Mouse (Mus musculus) forebrain, embryonic 12.5 days (tissue): ENCODE measurements around the gene Ccdc114. TPM values are rescaled to one million over a fixed set of nuclear protein-coding genes. Genes with fewer than 3 reads are reported as not detected.
"Not testable (repeated sequence)": the region's sequence is repeated elsewhere in the genome, so short reads cannot be mapped to it uniquely, and the experiment has no call there.

Experiments
- ATAC-seq: fragments of 200-750 bp; cut with Nextera tagmentation; 2 replicates; pipeline ENCODE4 v1.8.0; 2017; ENCODE audit warnings: moderate TSS enrichment; ENCODE audit not compliant: low FRiP score
- H3K27ac ChIP-seq: fragments of 300-500 bp; sonication (generic); 2 replicates; pipeline ENCODE4 v1.5.1; 2016; ENCODE audit warnings: mild to moderate bottlenecking
- H3K27me3 ChIP-seq: fragments of 300-500 bp; sonication (generic); 2 replicates; pipeline ENCODE4 v1.6.1; 2016; ENCODE audit warnings: mild to moderate bottlenecking
- H3K36me3 ChIP-seq: fragments of 300-500 bp; sonication (generic); replicated peaks from 2 replicates; pipeline ENCODE4 v1.6.1; 2016; ENCODE audit warnings: mild to moderate bottlenecking
- H3K4me1 ChIP-seq: fragments of 300-500 bp; sonication (generic); 2 replicates; pipeline ENCODE4 v1.6.1; 2016
- H3K4me2 ChIP-seq: fragments of 300-500 bp; sonication (generic); 2 replicates; pipeline ENCODE4 v1.6.1; 2016; ENCODE audit warnings: mild to moderate bottlenecking, moderate library complexity
- H3K4me3 ChIP-seq: fragments of 300-500 bp; sonication (generic); replicated peaks from 2 replicates; pipeline ENCODE4 v1.5.1; 2016; ENCODE audit warnings: mild to moderate bottlenecking
- H3K9ac ChIP-seq: fragments of 300-500 bp; sonication (generic); 2 replicates; pipeline ENCODE4 v1.6.1; 2016; ENCODE audit warnings: mild to moderate bottlenecking
- H3K9me3 ChIP-seq: fragments of 300-500 bp; sonication (generic); 2 replicates; pipeline ENCODE4 v1.6.1; 2016
- WGBS: fragments of 180-500 bp; shearing (Covaris S2); methylation state at CpG from one replicate; pipeline ENCODE4 v1.1.7; 2016; 5-methylcytosine and 5-hydroxymethylcytosine counted together
- polyA plus RNA-seq: library from polyadenylated mRNA; unstranded; fragments of >200 nt; fragmentation: Nextera tagmentation; extraction: Ambion mirVana; gene quantifications from 2 replicates; pipeline ENCODE4 v1.2.1, GENCODE M21; 2016

Ccdc114 gene
- polyA plus RNA-seq, 1 experiment from 2014 or later: 4.7 TPM

- ATAC-seq: no peak
- H3K27ac ChIP-seq: no peak overlapping the region
- peaks cover 14% of the 10 kb centered on the region; the same call in 1 of the 2 replicates for H3K27me3 ChIP-seq
- 59% methylated on average over 9 of the region's 9 CpGs for WGBS
- H3K4me3 ChIP-seq: peak overlapping the region; percentile 7; the same call in 1 of the 2 replicates
- H3K4me2 ChIP-seq: 0 out of 2 replicates have a peak overlapping the region, but pooled peaks have one; percentile 4
- no peaks in the 10 kb centered on the region for H3K36me3 ChIP-seq
- peaks cover 34% of the 10 kb centered on the region for H3K4me1 ChIP-seq
- no peaks in the 10 kb centered on the region for H3K9me3 ChIP-seq
- H3K9ac ChIP-seq: no peak overlapping the region
Observed at GRCm38 (mm10) chr7:45920583-45921241, 3.2 kb upstream of the Ccdc114 start.

GRCm38 (mm10) chr7:45921242-45921621 is 2.6 kb upstream of the Ccdc114 start, which contains the start of gene Emp3:
Gene Emp3 (minus strand): TSS chr7:45921404.
- 0 out of 2 replicates have a peak within 1 kb of the TSS, but pooled peaks have one; percentile 4 for H3K4me2 ChIP-seq
- H3K36me3 ChIP-seq: no peaks in the 10 kb centered on the region
- H3K27ac ChIP-seq: peak within 1 kb of the TSS; percentile 78; the same call in 1 of the 2 replicates
- H3K9ac ChIP-seq: no peak within 1 kb of the TSS
- H3K4me3 ChIP-seq: peak within 1 kb of the TSS; percentile 7; the same call in 1 of the 2 replicates
- H3K27me3 ChIP-seq: peaks cover 16% of the 10 kb centered on the region; the same call in 1 of the 2 replicates
- no peaks in the 10 kb centered on the region for H3K9me3 ChIP-seq
- WGBS: 54% methylated on average over 9 of the region's 9 CpGs
- no peak for ATAC-seq
- H3K4me1 ChIP-seq: peaks cover 29% of the 10 kb centered on the region

- Histone ChIP-seq H3K4me2 (peak overlapping the region; percentile 58), H3K9ac (no peak overlapping the region), H3K4me1 (peaks cover 20% of the 10 kb centered on the region), H3K36me3 (no peaks in the 10 kb centered on the region), H3K4me3 (no peak overlapping the region), H3K27me3 (peaks cover 18% of the 10 kb centered on the region), H3K9me3 (no peaks in the 10 kb centered on the region), H3K27ac (peak overlapping the region; percentile 78; the same call in 1 of the 2 replicates)
- no peak for ATAC-seq
- 88% methylated on average over 12 of the region's 12 CpGs for WGBS
Observed at GRCm38 (mm10) chr7:45921950-45922600, 1.8 kb upstream of the Ccdc114 start.

- H3K9ac ChIP-seq: 0 out of 2 replicates have a peak overlapping the region, but pooled peaks have one; percentile 9
- H3K36me3 ChIP-seq: no peaks in the 10 kb centered on the region
- H3K4me3 ChIP-seq: peak overlapping the region; percentile 41
- H3K9me3 ChIP-seq: no peaks in the 10 kb centered on the region
- H3K27me3 ChIP-seq: peaks cover 25% of the 10 kb centered on the region
- peak; percentile 92 for ATAC-seq
- peak overlapping the region; percentile 78 for H3K27ac ChIP-seq
- H3K4me1 ChIP-seq: peaks cover 11% of the 10 kb centered on the region
- peak overlapping the region; percentile 58 for H3K4me2 ChIP-seq
- 2% methylated on average over 37 of the region's 37 CpGs for WGBS
Observed at GRCm38 (mm10) chr7:45922928-45923761, 727 bp upstream of the Ccdc114 start.

- 14% methylated on average over 14 of the region's 14 CpGs for WGBS
- H3K9ac ChIP-seq: no peak overlapping the region
- peak overlapping the region; percentile 58 for H3K4me2 ChIP-seq
- H3K27me3 ChIP-seq: peaks cover 33% of the 10 kb centered on the region
- ATAC-seq: no peak
- H3K9me3 ChIP-seq: no peaks in the 10 kb centered on the region
- no peaks in the 10 kb centered on the region for H3K36me3 ChIP-seq
- peaks cover 11% of the 10 kb centered on the region for H3K4me1 ChIP-seq
- no peak overlapping the region for H3K27ac ChIP-seq
- H3K4me3 ChIP-seq: peak overlapping the region; percentile 41
Observed at GRCm38 (mm10) chr7:45924429-45924816, 551 bp downstream of the Ccdc114 start.

- H3K27ac ChIP-seq: no peak overlapping the region
- H3K27me3 ChIP-seq: peaks cover 18% of the 10 kb centered on the region
- no peaks in the 10 kb centered on the region for H3K36me3 ChIP-seq
- WGBS: 11% methylated on average over 16 of the region's 23 CpGs
- H3K9ac ChIP-seq: 0 out of 2 replicates have a peak overlapping the region, but pooled peaks have one; percentile 29
- H3K4me1 ChIP-seq: 0 out of 2 replicates have a peak, but pooled peaks cover 3% of the 10 kb centered on the region
- peak overlapping the region; percentile 7; the same call in 1 of the 2 replicates for H3K4me3 ChIP-seq
- ATAC-seq: no peak
- no peaks in the 10 kb centered on the region for H3K9me3 ChIP-seq
- peak overlapping the region; percentile 35 for H3K4me2 ChIP-seq
Observed at GRCm38 (mm10) chr7:45928626-45929295, 4.9 kb downstream of the Ccdc114 start.

- ATAC-seq: no peak
- Histone ChIP-seq H3K27ac (no peak overlapping the region), H3K9me3 (no peaks in the 10 kb centered on the region), H3K4me1 (no peaks in the 10 kb centered on the region), H3K36me3 (no peaks in the 10 kb centered on the region), H3K27me3 (peaks cover 18% of the 10 kb centered on the region), H3K9ac (no peak overlapping the region), H3K4me2 (no peak overlapping the region), H3K4me3 (no peak overlapping the region)
- WGBS: 80% methylated on average over 1 of the region's 1 CpGs
Observed at GRCm38 (mm10) chr7:45929688-45930087, 5.8 kb downstream of the Ccdc114 start.

- H3K4me2 ChIP-seq, H3K27ac ChIP-seq, H3K4me1 ChIP-seq, H3K9ac ChIP-seq, H3K4me3 ChIP-seq, ATAC-seq, H3K36me3 ChIP-seq, H3K9me3 ChIP-seq, H3K27me3 ChIP-seq: not testable (repeated sequence)
- 97% methylated on average over 12 of the region's 12 CpGs for WGBS
Observed at GRCm38 (mm10) chr7:45933766-45934165, 9.9 kb downstream of the Ccdc114 start.

- 0 out of 2 replicates have a peak, but pooled peaks have one; percentile 46 for ATAC-seq
- H3K4me1 ChIP-seq: no peaks in the 10 kb centered on the region
- H3K27me3 ChIP-seq: no peaks in the 10 kb centered on the region; the same call in 1 of the 2 replicates
- no peak overlapping the region for H3K4me3 ChIP-seq
- 35% methylated on average over 7 of the region's 7 CpGs for WGBS
- no peaks in the 10 kb centered on the region for H3K9me3 ChIP-seq
- H3K36me3 ChIP-seq: no peaks in the 10 kb centered on the region
- H3K4me2 ChIP-seq: no peak overlapping the region
- no peak overlapping the region for H3K27ac ChIP-seq
- H3K9ac ChIP-seq: no peak overlapping the region
Observed at GRCm38 (mm10) chr7:45935114-45935513, 11.2 kb downstream of the Ccdc114 start.

- H3K9ac ChIP-seq: no peak overlapping the region
- no peaks in the 10 kb centered on the region; the same call in 1 of the 2 replicates for H3K27me3 ChIP-seq
- H3K27ac ChIP-seq: no peak overlapping the region
- H3K9me3 ChIP-seq: no peaks in the 10 kb centered on the region
- H3K36me3 ChIP-seq: no peaks in the 10 kb centered on the region
- ATAC-seq: no peak
- no peak overlapping the region for H3K4me3 ChIP-seq
- H3K4me1 ChIP-seq: no peaks in the 10 kb centered on the region
- no peak overlapping the region for H3K4me2 ChIP-seq
- WGBS: 30% methylated on average over 2 of the region's 2 CpGs
Observed at GRCm38 (mm10) chr7:45939836-45940235, 16.0 kb downstream of the Ccdc114 start.

GRCm38 (mm10) chr7:45941986-45942385 is 18.1 kb downstream of the Ccdc114 start:
- no peak for ATAC-seq
- Histone ChIP-seq H3K27ac (no peak overlapping the region), H3K9ac (no peak overlapping the region), H3K4me2 (no peak overlapping the region), H3K4me1 (no peaks in the 10 kb centered on the region), H3K36me3 (no peaks in the 10 kb centered on the region), H3K4me3 (no peak overlapping the region), H3K27me3 (no peaks in the 10 kb centered on the region), H3K9me3 (no peaks in the 10 kb centered on the region)
- WGBS: 82% methylated on average over 9 of the region's 9 CpGs
